Mouse (Mus musculus) small intestine, adult 2 months (tissue): ENCODE data around the gene Olfr316. TPM values are rescaled to one million over a fixed set of nuclear protein-coding genes. Genes with fewer than 3 reads are reported as not detected.
A peak's percentile ranks its signal among the peaks of the same experiment; 100 is the strongest.

ENCODE experiments used
- H3K27ac ChIP-seq: fragments of 200-500 bp; 2 replicates; pipeline ENCODE4 v1.5.1; 2012; ENCODE audit warnings: low read depth, low read length, control low read depth, inconsistent platforms; ENCODE audit not compliant: insufficient read depth
- H3K27me3 ChIP-seq: fragments of 200-500 bp; 2 replicates; pipeline ENCODE4 v1.6.1; 2012; ENCODE audit warnings: mild to moderate bottlenecking, moderate library complexity, low read length, inconsistent platforms; ENCODE audit not compliant: control insufficient read depth, insufficient read depth
- H3K36me3 ChIP-seq: fragments of 200-500 bp; 2 replicates; pipeline ENCODE4 v1.6.1; 2012; ENCODE audit warnings: mild to moderate bottlenecking, low read length, control low read depth, inconsistent platforms; ENCODE audit not compliant: control insufficient read depth, insufficient read depth
- H3K4me1 ChIP-seq: fragments of 200-500 bp; 2 replicates; pipeline ENCODE4 v1.6.1; 2012; ENCODE audit warnings: low read length, inconsistent platforms, mixed read lengths; ENCODE audit not compliant: control insufficient read depth, insufficient read depth, insufficient read length
- H3K4me3 ChIP-seq: fragments of 200-500 bp; 2 replicates; pipeline ENCODE4 v1.5.1; 2012; ENCODE audit warnings: low read depth, mild to moderate bottlenecking, control low read depth, inconsistent platforms, low read length, moderate library complexity
- CTCF ChIP-seq: fragments of 200-500 bp; IDR thresholded peaks from 2 replicates; pipeline ENCODE4 v1.5.1; 2012; ENCODE audit warnings: low read depth, mild to moderate bottlenecking, control low read depth, inconsistent platforms, low read length, moderate library complexity, mixed read lengths; ENCODE audit not compliant: insufficient replicate concordance, insufficient read length; ENCODE audit errors: extremely low read depth
- POLR2A ChIP-seq: fragments of 200-500 bp; IDR thresholded peaks from 2 replicates; pipeline ENCODE4 v1.6.1; 2012; ENCODE audit warnings: low read depth, mild to moderate bottlenecking, control low read depth, inconsistent platforms, low read length, moderate library complexity
- WGBS: fragments of 180-500 bp; shearing (Covaris S2); methylation state at CpG from one replicate; pipeline ENCODE4 v1.1.7; 2018; 5-methylcytosine and 5-hydroxymethylcytosine counted together
- polyA plus RNA-seq: library from polyadenylated mRNA; depleted of rRNA; stranded (reverse); fragments of >200 nt; gene quantifications from 2 replicates; pipeline ENCODE4 v1.2.3, GENCODE M21; 2012

Gene Olfr316
- polyA plus RNA-seq, 1 experiment: not detected

GRCm38 (mm10) chr11:58789532-58789931 is 37.0 kb downstream of the Olfr316 start:
- 23% methylated on average over 3 of the region's 3 CpGs for WGBS
- no peaks in the 10 kb centered on the region for H3K36me3 ChIP-seq
- H3K4me1 ChIP-seq: no peaks in the 10 kb centered on the region

GRCm38 (mm10) chr11:58790053-58790452 is 37.5 kb downstream of the Olfr316 start:
- Histone ChIP-seq H3K27ac (no peak overlapping the region), H3K4me1 (no peaks in the 10 kb centered on the region), H3K27me3 (no peaks in the 10 kb centered on the region), H3K36me3 (no peaks in the 10 kb centered on the region), H3K4me3 (no peak overlapping the region)
- TF ChIP-seq CTCF: no peak
- no peak for TF ChIP-seq POLR2A
- WGBS: 28% methylated on average over 2 of the region's 2 CpGs

More at GRCm38 (mm10) chr11:58789532-58789931, 37.0 kb downstream of the Olfr316 start:
- Histone ChIP-seq H3K27ac (no peak overlapping the region), H3K4me3 (no peak overlapping the region), H3K27me3 (no peaks in the 10 kb centered on the region)
- TF ChIP-seq CTCF: no peak
- no peak for TF ChIP-seq POLR2A

DNA sequence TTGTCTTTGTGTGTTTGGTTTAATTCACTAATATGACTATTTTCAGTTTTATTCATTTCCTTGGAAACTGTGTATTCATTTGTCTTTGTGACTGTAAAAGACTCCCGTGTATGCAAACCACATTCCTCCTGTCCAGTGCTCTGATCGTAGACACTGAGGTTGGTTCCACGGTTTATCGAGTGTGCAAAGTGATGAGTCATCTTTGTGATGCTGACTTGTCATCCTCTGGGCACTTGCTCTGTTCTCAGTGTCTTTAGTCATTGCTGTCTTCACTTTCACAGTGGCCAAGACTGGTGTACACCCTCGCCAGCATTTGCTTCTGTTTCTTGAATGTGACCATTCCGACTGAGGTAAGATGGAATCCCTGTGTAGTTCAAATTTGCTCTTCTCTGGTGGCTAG is 38.1 kb downstream of the Olfr316 start:
- Histone ChIP-seq H3K4me1 (no peaks in the 10 kb centered on the region), H3K36me3 (no peaks in the 10 kb centered on the region), H3K4me3 (no peak overlapping the region), H3K27me3 (no peaks in the 10 kb centered on the region), H3K27ac (no peak overlapping the region)
- no peak for TF ChIP-seq CTCF
- no peak for TF ChIP-seq POLR2A
- WGBS: 70% methylated on average over 6 of the region's 6 CpGs

GRCm38 (mm10) chr11:58795856-58796255 is 43.3 kb downstream of the Olfr316 start:
- H3K27ac ChIP-seq: no peak overlapping the region
- H3K36me3 ChIP-seq: no peaks in the 10 kb centered on the region
- H3K27me3 ChIP-seq: no peaks in the 10 kb centered on the region
- no peaks in the 10 kb centered on the region for H3K4me1 ChIP-seq
- TF ChIP-seq CTCF (no peak), POLR2A (no peak)
- WGBS: 92% methylated on average over 2 of the region's 2 CpGs
- no peak overlapping the region for H3K4me3 ChIP-seq

DNA sequence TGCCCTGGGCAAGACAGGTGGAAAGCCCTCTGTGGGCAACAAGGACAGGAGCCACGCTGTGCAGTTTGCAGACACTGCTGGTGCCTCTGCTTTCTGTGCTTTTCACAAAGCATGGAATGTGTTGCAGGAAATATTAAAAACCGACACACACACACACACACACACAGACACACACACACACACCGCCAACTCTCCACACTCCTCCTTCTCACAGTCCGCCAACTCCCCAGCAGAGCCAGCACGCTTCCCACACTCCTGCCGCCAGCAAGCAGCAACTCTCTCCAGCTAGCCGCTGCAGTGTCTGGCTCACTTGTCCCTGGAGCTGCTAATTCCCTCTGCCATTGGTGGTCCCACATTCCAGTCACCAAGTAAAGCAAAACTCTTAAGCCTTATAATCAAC is 44.3 kb downstream of the Olfr316 start:
- Histone ChIP-seq H3K27ac (no peak overlapping the region), H3K36me3 (no peaks in the 10 kb centered on the region), H3K27me3 (no peaks in the 10 kb centered on the region), H3K4me1 (peaks cover 3% of the 10 kb centered on the region; the same call in 1 of the 2 replicates), H3K4me3 (no peak overlapping the region)
- 83% methylated on average over 7 of the region's 7 CpGs for WGBS
- no peak for TF ChIP-seq CTCF

GRCm38 (mm10) chr11:58799747-58800146 is 47.2 kb downstream of the Olfr316 start:
- Histone ChIP-seq H3K4me1 (peaks cover 12% of the 10 kb centered on the region; the same call in 1 of the 2 replicates), H3K27me3 (no peaks in the 10 kb centered on the region), H3K4me3 (no peak overlapping the region), H3K27ac (no peak overlapping the region), H3K36me3 (no peaks in the 10 kb centered on the region)
- TF ChIP-seq CTCF: no peak
- no peak for TF ChIP-seq POLR2A
- WGBS: 78% methylated on average over 5 of the region's 5 CpGs

GRCm38 (mm10) chr11:58801558-58802228 is 49.2 kb downstream of the Olfr316 start, which contains the start of gene Fam183b:
Fam183b (minus strand) TSS chr11:58801960.
- H3K4me1 ChIP-seq: peaks cover 12% of the 10 kb centered on the region; the same call in 1 of the 2 replicates
- no peaks in the 10 kb centered on the region for H3K27me3 ChIP-seq
- H3K36me3 ChIP-seq: no peaks in the 10 kb centered on the region
- TF ChIP-seq CTCF: no peak
- TF ChIP-seq POLR2A: no peak
- peak within 1 kb of the TSS; percentile 7; the same call in 1 of the 2 replicates for H3K4me3 ChIP-seq
- no peak within 1 kb of the TSS for H3K27ac ChIP-seq
- 8% methylated on average over 14 of the region's 14 CpGs for WGBS
